Mouse (Mus musculus) gastrocnemius, adult 2 months (tissue): Measurements from ENCODE around the gene Tnip2. TPM values are rescaled to one million over a fixed set of nuclear protein-coding genes. Genes with fewer than 3 reads are reported as not detected.

Experiments used
- DNase-seq: peaks from one replicate; pipeline ENCODE4 v3.0.0; 2022
- H3K27ac ChIP-seq: fragments of 200-600 bp; 2 replicates; pipeline ENCODE4 v1.8.1; 2022; ENCODE audit warnings: mild to moderate bottlenecking
- H3K4me3 ChIP-seq: fragments of 200-600 bp; 2 replicates; pipeline ENCODE4 v1.8.1; 2022; ENCODE audit warnings: mild to moderate bottlenecking, moderate library complexity
- CTCF ChIP-seq: fragments of 200-600 bp; IDR thresholded peaks from 2 replicates; pipeline ENCODE4 v1.8.1; 2022; ENCODE audit warnings: antibody characterized with exemption, mild to moderate bottlenecking, moderate library complexity
- intact Hi-C: fragments of 180-260 bp; cut with DNase I; formaldehyde crosslinking; loops from one replicate; pipeline ENCODE4 v1.15.1; 2025
- total RNA-seq, 2 experiments: library from RNA; stranded (reverse); gene quantifications; 2 replicates each; pipeline ENCODE4 v1.2.3; 2021

Tnip2 gene
- total RNA-seq, 2 experiments from 2014 or later = 2.3 to 3.0 TPM

GRCm38 (mm10) chr5:34485731-34486130, 28.1 kb downstream of the Tnip2 start:
- intact Hi-C loops = no loop called here
- TF ChIP-seq CTCF = no peak
- H3K4me3 ChIP-seq = no peak overlapping the region
- DNase-seq = no peak
- no peak overlapping the region for H3K27ac ChIP-seq

GRCm38 (mm10) chr5:34480926-34481325, 32.9 kb downstream of the Tnip2 start:
- Histone ChIP-seq H3K4me3 (no peak overlapping the region), H3K27ac (no peak overlapping the region)
- TF ChIP-seq CTCF = peak; percentile 45
- intact Hi-C loops = no loop called here
- no peak for DNase-seq

GRCm38 (mm10) chr5:34468039-34468775, 45.6 kb downstream of the Tnip2 start:
- H3K4me3 ChIP-seq = no peak overlapping the region
- intact Hi-C loops = no loop called here
- no peak overlapping the region for H3K27ac ChIP-seq
- DNase-seq = no peak
- TF ChIP-seq CTCF = no peak

- H3K4me3 ChIP-seq = no peak overlapping the region
- no peak for TF ChIP-seq CTCF
Measured at GRCm38 (mm10) chr5:34466648-34467047, 47.1 kb downstream of the Tnip2 start.

GRCm38 (mm10) chr5:34466079-34466478, 47.7 kb downstream of the Tnip2 start:
- no peak for DNase-seq
- Histone ChIP-seq H3K4me3 (no peak overlapping the region), H3K27ac (no peak overlapping the region)
- intact Hi-C loops = no loop called here
- no peak for TF ChIP-seq CTCF

More at GRCm38 (mm10) chr5:34466648-34467047, 47.1 kb downstream of the Tnip2 start:
- H3K27ac ChIP-seq = no peak overlapping the region
- DNase-seq = no peak
- intact Hi-C loops = no loop called here

- Histone ChIP-seq H3K4me3 (no peak overlapping the region), H3K27ac (no peak overlapping the region)
- DNase-seq = no peak
- intact Hi-C loops = no loop called here
- TF ChIP-seq CTCF = no peak
Measured at GRCm38 (mm10) chr5:34461841-34462240, 52.0 kb downstream of the Tnip2 start.

GRCm38 (mm10) chr5:34461294-34461693, 52.5 kb downstream of the Tnip2 start:
- no peak overlapping the region for H3K27ac ChIP-seq
- no peak for TF ChIP-seq CTCF
- DNase-seq = no peak
- H3K4me3 ChIP-seq = no peak overlapping the region
- intact Hi-C loops = no loop called here

GRCm38 (mm10) chr5:34458994-34459393, 54.8 kb downstream of the Tnip2 start:
- no peak for TF ChIP-seq CTCF
- DNase-seq = no peak
- H3K27ac ChIP-seq = no peak overlapping the region
- H3K4me3 ChIP-seq = no peak overlapping the region
- intact Hi-C loops = no loop called here

- TF ChIP-seq CTCF = no peak
- H3K4me3 ChIP-seq = no peak overlapping the region
- no peak for DNase-seq
- H3K27ac ChIP-seq = no peak overlapping the region
- intact Hi-C loops = no loop called here
Measured at GRCm38 (mm10) chr5:34446207-34446606, 67.6 kb downstream of the Tnip2 start.

Other genes starting within 250 kb of the Tnip2 start
- gene Zfyve28, start 225.5 kb downstream of the Tnip2 start, total RNA-seq = under 1 TPM; 0.36 to 0.64 TPM
- gene Cfap99, start 225.4 kb downstream of the Tnip2 start, total RNA-seq = not detected
- gene Rnf4, start 177.7 kb downstream of the Tnip2 start, total RNA-seq = 10 to 100 TPM; 16.5 to 19.8 TPM
- 10 to 100 TPM; 16.5 to 17.7 TPM for gene Fam193a, start 144.1 kb downstream of the Tnip2 start, total RNA-seq
- gene Sh3bp2, start 11.8 kb upstream of the Tnip2 start, total RNA-seq = 1 to 10 TPM in 1 of 2 experiments, under 1 TPM in 1; 0.98 to 7.7 TPM
- gene Add1, start 59.7 kb upstream of the Tnip2 start, total RNA-seq = 10 to 100 TPM; 72.3 to 74.9 TPM
- 1 to 10 TPM; 4.2 to 6.4 TPM for gene Mfsd10, start 123.2 kb upstream of the Tnip2 start, total RNA-seq
- gene Nop14, start 146.2 kb upstream of the Tnip2 start, total RNA-seq = 10 to 100 TPM; 14.6 to 15.2 TPM
- 1 to 10 TPM; 1.0 to 4.2 TPM for gene Grk4, start 146.4 kb upstream of the Tnip2 start, total RNA-seq
- gene Htt, start 247.7 kb upstream of the Tnip2 start, total RNA-seq = 1 to 10 TPM; 7.2 to 9.9 TPM